In the genomic region with DNA sequence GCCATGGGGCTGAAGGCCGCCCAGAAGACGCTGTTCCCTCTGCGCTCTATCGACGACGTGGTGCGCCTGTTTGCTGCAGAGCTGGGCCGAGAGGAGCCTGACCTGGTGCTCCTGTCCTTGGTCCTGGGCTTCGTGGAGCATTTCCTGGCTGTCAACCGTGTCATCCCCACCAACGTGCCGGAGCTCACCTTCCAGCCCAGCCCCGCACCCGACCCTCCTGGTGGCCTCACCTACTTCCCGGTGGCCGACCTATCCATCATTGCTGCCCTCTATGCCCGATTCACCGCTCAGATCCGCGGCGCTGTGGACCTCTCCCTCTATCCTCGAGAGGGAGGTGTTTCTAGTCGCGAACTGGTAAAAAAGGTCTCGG, we compare ENCODE assay signal across 8 mouse cellular contexts. TPM values are rescaled to one million over a fixed set of nuclear protein-coding genes. Genes with fewer than 3 reads are reported as not detected.
DNase-seq lines count a peak whose midpoint lies in the region; ATAC-seq and TF ChIP-seq lines count a peak whose summit lies in the region.

No protein-coding gene starts in this region.

- peaks cover 47% of the 10 kb centered on the region for H3K4me1 ChIP-seq in heart, embryonic 10.5 days
- peaks cover 38% of the 10 kb centered on the region for H3K4me1 ChIP-seq in forebrain, embryonic 12.5 days
- peaks cover 41% of the 10 kb centered on the region for H3K4me1 ChIP-seq in kidney, embryonic 14.5 days (ENCODE audit: control insufficient read depth, insufficient read depth, low read length)
- peaks cover 38% of the 10 kb centered on the region for H3K4me1 ChIP-seq in midbrain, embryonic 13.5 days (replicated peaks)

- H3K27ac ChIP-seq in heart, embryonic 10.5 days: peak overlapping the region; percentile 91
- peak overlapping the region; percentile 75 for H3K27ac ChIP-seq in forebrain, embryonic 12.5 days
- H3K27ac ChIP-seq in kidney, embryonic 14.5 days (ENCODE audit: low read depth, low read length): peak overlapping the region; percentile 66; the same call in 1 of the 2 replicates
- H3K27ac ChIP-seq in midbrain, embryonic 13.5 days: peak overlapping the region; percentile 82

- no peaks in the 10 kb centered on the region for H3K9me3 ChIP-seq in heart, embryonic 10.5 days
- no peaks in the 10 kb centered on the region for H3K9me3 ChIP-seq in forebrain, embryonic 12.5 days
- no peaks in the 10 kb centered on the region for H3K9me3 ChIP-seq in kidney, embryonic 14.5 days (ENCODE audit: control insufficient read depth, low read length)
- no peaks in the 10 kb centered on the region for H3K9me3 ChIP-seq in midbrain, embryonic 13.5 days

- POLR2A ChIA-PET in Patski (lab: Charles Lee): interaction anchor here (0.6 kb wide), 1 partner anchor 19 kb away, joined by 3 read pairs; no protein-coding TSS in a partner anchor

- H3K9ac ChIP-seq in forebrain, embryonic 12.5 days: peak overlapping the region; percentile 87
- peak overlapping the region; percentile 83 for H3K9ac ChIP-seq in kidney, embryonic 14.5 days (ENCODE audit: low read depth, low read length)
- peak overlapping the region; percentile 88 for H3K9ac ChIP-seq in midbrain, embryonic 13.5 days (replicated peaks)

- TF ChIP-seq CTCF in Patski (IDR thresholded peaks at IDR 0.05): no peak

- in situ Hi-C loops in Patski (cut with MboI; ENCODE audit: low pct_unique_long_range_greater_than_20kb): loop anchor here (10.0 kb wide), 1 partner anchor 371 kb away; a partner anchor contains a TSS

- H3K36me3 ChIP-seq in heart, embryonic 10.5 days: peaks cover 39% of the 10 kb centered on the region
- peaks cover 40% of the 10 kb centered on the region for H3K36me3 ChIP-seq in forebrain, embryonic 12.5 days (replicated peaks)
- peaks cover 34% of the 10 kb centered on the region for H3K36me3 ChIP-seq in kidney, embryonic 14.5 days (ENCODE audit: control insufficient read depth, insufficient read depth, low read length)
- H3K36me3 ChIP-seq in midbrain, embryonic 13.5 days: peaks cover 38% of the 10 kb centered on the region

- under 1% methylated on average over 25 of the region's 25 CpGs for WGBS in heart, embryonic 10.5 days
- 2% methylated on average over 25 of the region's 25 CpGs for WGBS in forebrain, embryonic 12.5 days
- 0% methylated on average over 19 of the region's 25 CpGs for WGBS in kidney, embryonic 14.5 days
- under 1% methylated on average over 24 of the region's 25 CpGs for WGBS in midbrain, embryonic 13.5 days

- H3K4me3 ChIP-seq in heart, embryonic 10.5 days: peak overlapping the region; percentile 87
- peak overlapping the region; percentile 91 for H3K4me3 ChIP-seq in forebrain, embryonic 12.5 days (replicated peaks)
- peak overlapping the region; percentile 85 for H3K4me3 ChIP-seq in kidney, embryonic 14.5 days (ENCODE audit: low read length)
- H3K4me3 ChIP-seq in midbrain, embryonic 13.5 days (replicated peaks): peak overlapping the region; percentile 85

- ATAC-seq in Patski: peak; percentile 6
- ATAC-seq in forebrain, embryonic 12.5 days (ENCODE audit: low FRiP score): peak; percentile 48
- no peak; the same call in 1 of the 2 replicates for ATAC-seq in kidney, embryonic 14.5 days (ENCODE audit: low FRiP score, low TSS enrichment)
- ATAC-seq in midbrain, embryonic 13.5 days: no peak; the same call in 1 of the 2 replicates
- no peak for ATAC-seq in granulocyte monocyte progenitor cell, adult 5-6 weeks (replicated peaks; ENCODE audit: poor library complexity, severe bottlenecking)

- CTCF ChIA-PET in Patski (lab: Charles Lee): interaction anchor here (0.9 kb wide), 1 partner anchor 74 kb away, joined by 3 read pairs; no protein-coding TSS in a partner anchor

- no peak for DNase-seq in heart, embryonic 10.5 days (ENCODE audit: low spot score)
- DNase-seq in heart, adult 8-10 months (ENCODE audit: low spot score): no peak
- DNase-seq in Patski (ENCODE audit: low read depth, low spot score): no peak
- DNase-seq in B cell, adult 2 months: no peak

- H3K4me2 ChIP-seq in forebrain, embryonic 12.5 days: peak overlapping the region; percentile 95
- peak overlapping the region; percentile 80 for H3K4me2 ChIP-seq in kidney, embryonic 14.5 days (replicated peaks; ENCODE audit: low read depth, low read length)
- H3K4me2 ChIP-seq in midbrain, embryonic 13.5 days (replicated peaks): peak overlapping the region; percentile 94

- H3K27me3 ChIP-seq in heart, embryonic 10.5 days (ENCODE audit: insufficient read depth, poor library complexity, severe bottlenecking): no peaks in the 10 kb centered on the region
- H3K27me3 ChIP-seq in Patski: no peaks in the 10 kb centered on the region
- H3K27me3 ChIP-seq in forebrain, embryonic 12.5 days: no peaks in the 10 kb centered on the region
- H3K27me3 ChIP-seq in kidney, embryonic 14.5 days (ENCODE audit: control insufficient read depth, insufficient read depth, low read length): no peaks in the 10 kb centered on the region
- no peaks in the 10 kb centered on the region for H3K27me3 ChIP-seq in midbrain, embryonic 13.5 days

RNA-seq across cellular contexts. Expression of a gene that starts 0.7 kb away (rescaled TPM):
- polyA plus RNA-seq in heart, embryonic 10.5 days (2016; fragmentation: Nextera tagmentation; extraction: Ambion mirVana): 67.2 and 80.8 TPM in 2 replicates
- total RNA-seq in heart, adult 8-10 months (2022): 10 to 100 TPM in 3 of 4 experiments, 1 to 10 TPM in 1; 10.0 to 16.0 (median 12.3) TPM
- polyA plus RNA-seq in Patski (2021): 63.2 TPM
- 97.1 and 107 TPM in 2 replicates for polyA plus RNA-seq in forebrain, embryonic 12.5 days (2016; fragmentation: Nextera tagmentation; extraction: Ambion mirVana)
- 46.1 and 49.1 TPM in 2 replicates for polyA plus RNA-seq in kidney, embryonic 14.5 days (2014; fragmentation: Nextera tagmentation; extraction: Ambion mirVana)
- 74.4 and 81.1 TPM in 2 replicates for polyA plus RNA-seq in midbrain, embryonic 13.5 days (2015; fragmentation: Nextera tagmentation; extraction: Ambion mirVana)
- total RNA-seq in granulocyte monocyte progenitor cell, adult 5-6 weeks (2014; fragmentation: Nextera tagmentation): 37.7 and 54.2 TPM in 2 replicates
- total RNA-seq in granulocyte monocyte progenitor cell, adult 5-6 weeks (2017): 30.5 and 33.4 TPM in 2 replicates

RNA-seq across cellular contexts. Expression of a gene that starts 5.5 kb away (rescaled TPM):
- polyA plus RNA-seq in heart, embryonic 10.5 days (2016; fragmentation: Nextera tagmentation; extraction: Ambion mirVana): 12.5 and 15.0 TPM in 2 replicates
- total RNA-seq in heart, adult 8-10 months (2022): 10 to 100 TPM; 33.4 to 44.4 (median 34.7) TPM
- polyA plus RNA-seq in Patski (2021): 45.6 TPM
- 14.4 and 15.1 TPM in 2 replicates for polyA plus RNA-seq in forebrain, embryonic 12.5 days (2016; fragmentation: Nextera tagmentation; extraction: Ambion mirVana)
- 12.5 and 12.8 TPM in 2 replicates for polyA plus RNA-seq in kidney, embryonic 14.5 days (2014; fragmentation: Nextera tagmentation; extraction: Ambion mirVana)
- polyA plus RNA-seq in midbrain, embryonic 13.5 days (2015; fragmentation: Nextera tagmentation; extraction: Ambion mirVana): 13.6 and 17.1 TPM in 2 replicates
- 50.7 and 54.7 TPM in 2 replicates for total RNA-seq in granulocyte monocyte progenitor cell, adult 5-6 weeks (2014; fragmentation: Nextera tagmentation)
- total RNA-seq in granulocyte monocyte progenitor cell, adult 5-6 weeks (2017): 26.1 and 30.6 TPM in 2 replicates

RNA-seq across cellular contexts. Expression of a gene that starts 28.0 kb away (rescaled TPM):
- 129 and 146 TPM in 2 replicates for polyA plus RNA-seq in heart, embryonic 10.5 days (2016; fragmentation: Nextera tagmentation; extraction: Ambion mirVana)
- 100 to 1,000 TPM in 1 of 4 experiments, 10 to 100 TPM in 3; 84.3 to 103 (median 91.3) TPM for total RNA-seq in heart, adult 8-10 months (2022)
- polyA plus RNA-seq in Patski (2021): 186 TPM
- polyA plus RNA-seq in forebrain, embryonic 12.5 days (2016; fragmentation: Nextera tagmentation; extraction: Ambion mirVana): 204 and 221 TPM in 2 replicates
- 127 and 183 TPM in 2 replicates for polyA plus RNA-seq in kidney, embryonic 14.5 days (2014; fragmentation: Nextera tagmentation; extraction: Ambion mirVana)
- 120 and 128 TPM in 2 replicates for polyA plus RNA-seq in midbrain, embryonic 13.5 days (2015; fragmentation: Nextera tagmentation; extraction: Ambion mirVana)
- total RNA-seq in granulocyte monocyte progenitor cell, adult 5-6 weeks (2014; fragmentation: Nextera tagmentation): 286 and 301 TPM in 2 replicates
- 187 and 209 TPM in 2 replicates for total RNA-seq in granulocyte monocyte progenitor cell, adult 5-6 weeks (2017)

RNA-seq across cellular contexts. Expression of a gene that starts 29.2 kb away (rescaled TPM):
- polyA plus RNA-seq in heart, embryonic 10.5 days (2016; fragmentation: Nextera tagmentation; extraction: Ambion mirVana): 0.33 and 0.38 TPM in 2 replicates
- total RNA-seq in heart, adult 8-10 months (2022): 10 to 100 TPM; 14.7 to 17.1 (median 15.4) TPM
- polyA plus RNA-seq in Patski (2021): 41.2 TPM
- polyA plus RNA-seq in forebrain, embryonic 12.5 days (2016; fragmentation: Nextera tagmentation; extraction: Ambion mirVana): 0.36 and 0.38 TPM in 2 replicates
- polyA plus RNA-seq in kidney, embryonic 14.5 days (2014; fragmentation: Nextera tagmentation; extraction: Ambion mirVana): 0.89 and 2.0 TPM in 2 replicates
- 0.39 and 0.46 TPM in 2 replicates for polyA plus RNA-seq in midbrain, embryonic 13.5 days (2015; fragmentation: Nextera tagmentation; extraction: Ambion mirVana)
- 2.6 and 4.1 TPM in 2 replicates for total RNA-seq in granulocyte monocyte progenitor cell, adult 5-6 weeks (2014; fragmentation: Nextera tagmentation)
- 3.6 and 4.4 TPM in 2 replicates for total RNA-seq in granulocyte monocyte progenitor cell, adult 5-6 weeks (2017)

RNA-seq across cellular contexts. Expression of a gene that starts 48.8 kb away (rescaled TPM):
- 103 and 214 TPM in 2 replicates for polyA plus RNA-seq in heart, embryonic 10.5 days (2016; fragmentation: Nextera tagmentation; extraction: Ambion mirVana)
- 1,000 to 10,000 TPM; 1,301 to 1,379 (median 1,330) TPM for total RNA-seq in heart, adult 8-10 months (2022)
- polyA plus RNA-seq in Patski (2021): 1.0 TPM
- polyA plus RNA-seq in forebrain, embryonic 12.5 days (2016; fragmentation: Nextera tagmentation; extraction: Ambion mirVana): 0.78 and 1.5 TPM in 2 replicates
- 15.7 and 16.4 TPM in 2 replicates for polyA plus RNA-seq in kidney, embryonic 14.5 days (2014; fragmentation: Nextera tagmentation; extraction: Ambion mirVana)
- 1.9 and 2.2 TPM in 2 replicates for polyA plus RNA-seq in midbrain, embryonic 13.5 days (2015; fragmentation: Nextera tagmentation; extraction: Ambion mirVana)
- 0.92 and 6.9 TPM in 2 replicates for total RNA-seq in granulocyte monocyte progenitor cell, adult 5-6 weeks (2014; fragmentation: Nextera tagmentation)
- total RNA-seq in granulocyte monocyte progenitor cell, adult 5-6 weeks (2017): 0.41 TPM in 1 of 2 replicates, not detected in the other

Comparison
In these comparisons a context has a peak if more than half of its experiments do, and no peak if none do; other contexts are left out.
1. ATAC-seq: peak in Patski (single experiment) and forebrain, embryonic 12.5 days (single experiment); none in kidney, embryonic 14.5 days (single experiment), midbrain, embryonic 13.5 days (single experiment) and granulocyte monocyte progenitor cell, adult 5-6 weeks (single experiment).
2. Peak in every context shown above with its lines, with median percentiles within 50 percentile points of each other: H3K27ac ChIP-seq, H3K4me3 ChIP-seq, H3K4me2 ChIP-seq and H3K9ac ChIP-seq.